Mouse (Mus musculus) activated CD4-positive, CD25-positive, alpha-beta regulatory T cell, adult 4 months (primary cell): ENCODE results near the gene Agap1. TPM values are rescaled to one million over a fixed set of nuclear protein-coding genes. Genes with fewer than 3 reads are reported as not detected.

Experiments used
- ATAC-seq: one replicate; pipeline ENCODE4 v1.8.0; 2017
- polyA plus RNA-seq, 2 experiments: library from polyadenylated mRNA; unstranded; fragments of 100-300 nt; shearing (Covaris generic); gene quantifications; one replicate each; pipeline ENCODE4 v1.2.1; 2017

The Agap1 gene
- polyA plus RNA-seq, 2 experiments from 2014 or later: 0.04 to 0.05 TPM

DNA sequence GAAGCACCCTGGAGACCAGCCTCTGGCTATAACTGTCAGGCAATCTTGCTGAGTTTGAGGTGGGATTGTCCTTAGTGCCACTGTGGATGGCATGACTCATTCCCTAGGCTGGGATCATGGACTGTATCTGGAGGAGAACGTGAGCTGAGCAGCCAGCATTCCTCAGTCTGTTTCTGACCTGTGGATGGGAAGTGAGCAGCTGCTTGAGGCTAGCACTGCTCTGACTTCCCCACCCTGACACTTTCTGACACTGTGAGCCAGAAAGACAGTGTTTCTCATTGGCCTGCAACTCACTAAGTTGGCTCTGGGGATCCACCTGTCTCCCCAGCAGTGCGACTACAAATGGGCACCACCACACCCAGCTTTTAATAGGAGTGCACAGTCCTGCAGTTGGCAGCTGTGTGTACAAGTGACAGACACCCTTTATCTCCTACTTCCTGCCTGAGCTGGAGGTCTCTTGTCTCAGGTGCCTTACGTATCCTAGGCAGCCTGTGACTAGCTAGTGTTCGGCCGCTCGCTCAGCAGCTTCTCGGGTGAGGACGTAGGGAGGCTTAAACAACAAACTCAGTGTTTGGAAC lies 55.2 kb downstream of the Agap1 start:
- no peak for ATAC-seq

GRCm38 (mm10) chr1:89510731-89511130 lies 56.1 kb downstream of the Agap1 start:
- ATAC-seq: no peak

- ATAC-seq: no peak
Measured at GRCm38 (mm10) chr1:89513616-89514283, 59.1 kb downstream of the Agap1 start.

GRCm38 (mm10) chr1:89515808-89516560 lies 61.4 kb downstream of the Agap1 start:
- no peak for ATAC-seq

DNA sequence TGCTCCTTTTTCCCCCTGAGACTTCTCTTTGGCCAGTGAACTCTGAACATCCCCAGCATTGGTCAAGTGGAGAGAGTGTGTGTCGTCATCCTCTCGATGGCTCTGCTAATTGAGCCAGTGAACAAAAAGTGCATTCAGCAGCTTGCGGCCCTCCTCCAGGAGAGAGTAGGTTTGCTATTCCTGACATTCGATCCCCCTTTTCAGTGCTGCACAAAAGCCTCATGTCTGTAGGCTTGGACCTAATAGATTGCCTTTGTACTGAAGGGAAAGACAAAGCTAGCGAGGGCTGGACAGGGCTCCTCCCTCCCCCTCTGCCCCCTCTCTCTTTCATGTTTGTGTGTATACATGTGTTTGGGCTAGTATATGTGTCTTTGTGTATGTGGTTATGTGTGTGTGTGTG lies 63.2 kb downstream of the Agap1 start:
- ATAC-seq: no peak

DNA sequence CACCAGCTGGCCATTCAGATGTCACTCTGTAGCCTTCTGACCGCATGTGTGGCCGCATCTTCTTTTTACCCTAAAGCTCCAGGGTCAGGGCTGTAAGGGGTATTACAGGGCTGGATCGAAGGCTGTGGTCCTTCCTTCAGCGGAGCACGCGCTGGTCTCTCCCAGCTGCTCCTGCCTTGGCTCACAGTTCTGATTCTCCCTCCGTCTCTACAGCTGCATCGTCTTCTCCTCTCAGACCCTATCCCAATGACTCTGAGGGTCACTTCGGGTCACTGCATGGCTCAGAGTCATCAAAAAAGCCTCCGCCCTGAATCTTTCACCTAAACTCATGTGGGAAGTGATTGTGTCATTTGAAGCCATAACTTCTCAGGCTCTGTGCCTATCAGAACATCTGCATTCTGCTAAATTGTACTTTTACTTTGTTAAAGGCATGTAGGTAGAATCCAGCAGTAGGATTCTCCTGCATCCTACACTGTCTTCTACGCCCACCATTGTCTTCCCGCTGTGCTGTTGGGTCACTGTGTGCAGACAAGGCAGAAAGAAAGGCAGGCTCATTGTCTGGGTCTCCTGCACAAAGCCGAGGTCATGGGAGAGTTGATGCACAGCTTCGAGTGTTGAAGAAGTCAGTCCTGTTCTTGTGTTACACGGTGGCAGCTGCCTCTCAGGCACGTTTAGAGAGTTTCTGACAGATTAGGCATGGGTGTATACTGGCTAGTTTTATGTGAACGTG lies 65.5 kb downstream of the Agap1 start:
- no peak for ATAC-seq

DNA sequence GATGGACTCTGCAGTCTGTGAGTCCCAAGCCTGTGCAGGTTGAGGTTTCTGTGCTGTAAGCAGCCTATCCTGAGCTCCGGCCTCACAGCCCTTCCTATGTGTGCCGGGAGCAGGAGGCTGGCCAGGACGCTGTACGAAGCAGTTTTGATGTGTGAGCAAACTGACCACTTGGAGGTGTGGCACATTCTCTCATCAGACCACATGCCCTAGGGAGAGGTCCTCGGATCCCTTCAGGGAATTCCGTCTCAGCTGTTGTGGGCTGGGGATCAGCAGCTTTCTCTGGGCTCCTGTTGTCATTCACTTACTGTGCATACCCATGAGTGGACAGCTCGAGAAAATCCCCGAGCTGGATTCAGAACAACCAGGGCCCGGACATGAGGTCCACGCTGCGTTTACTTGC lies 66.8 kb downstream of the Agap1 start:
- ATAC-seq: no peak

GRCm38 (mm10) chr1:89521935-89522535 lies 67.4 kb downstream of the Agap1 start:
- no peak for ATAC-seq

GRCm38 (mm10) chr1:89524369-89524768 lies 69.8 kb downstream of the Agap1 start:
- no peak for ATAC-seq

DNA sequence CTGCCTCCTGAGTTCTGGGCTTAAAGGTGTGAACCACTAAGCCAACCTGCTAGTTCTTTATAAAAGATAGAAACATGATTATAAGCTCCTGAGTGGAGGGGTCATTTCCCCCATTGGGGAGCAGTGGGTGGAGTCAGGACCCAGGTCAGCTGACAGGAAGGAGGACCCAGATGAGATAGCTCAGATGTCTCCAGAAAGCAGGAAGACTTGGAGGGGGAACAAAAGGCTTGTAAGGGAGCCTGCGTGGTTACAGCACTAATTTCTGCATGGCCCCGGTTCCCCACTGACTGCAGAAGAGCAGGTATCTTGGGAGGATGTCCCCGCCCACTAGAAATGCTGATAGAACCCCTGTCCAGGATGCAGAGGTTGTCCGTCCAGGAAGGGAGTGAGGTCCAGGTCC lies 70.4 kb downstream of the Agap1 start:
- ATAC-seq: no peak

DNA sequence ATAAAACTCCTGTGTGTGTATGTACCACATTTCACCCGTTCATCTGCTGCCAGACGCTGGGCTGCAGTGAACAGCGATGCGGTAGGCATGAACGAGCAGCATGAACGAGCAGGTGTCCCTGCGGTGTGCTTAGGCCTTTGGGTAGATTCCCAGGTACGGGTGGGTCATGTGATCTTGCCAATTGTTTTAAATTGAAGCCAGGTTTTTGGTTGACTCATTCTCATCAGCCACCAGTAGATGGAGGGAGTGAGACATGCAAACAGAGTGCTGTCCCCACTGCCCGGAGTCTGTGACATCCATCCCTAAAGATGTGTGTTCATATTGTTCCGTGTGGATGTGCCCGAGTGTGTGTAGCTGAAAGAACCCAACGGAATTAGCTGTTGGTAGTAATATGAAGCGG lies 71.2 kb downstream of the Agap1 start:
- no peak for ATAC-seq

- no peak for ATAC-seq
Measured at GRCm38 (mm10) chr1:89528671-89529276, 74.2 kb downstream of the Agap1 start.

GRCm38 (mm10) chr1:89533702-89534101 lies 79.1 kb downstream of the Agap1 start:
- ATAC-seq: no peak

GRCm38 (mm10) chr1:89535206-89535605 lies 80.6 kb downstream of the Agap1 start:
- no peak for ATAC-seq

GRCm38 (mm10) chr1:89538163-89538946 lies 83.7 kb downstream of the Agap1 start:
- no peak for ATAC-seq

DNA sequence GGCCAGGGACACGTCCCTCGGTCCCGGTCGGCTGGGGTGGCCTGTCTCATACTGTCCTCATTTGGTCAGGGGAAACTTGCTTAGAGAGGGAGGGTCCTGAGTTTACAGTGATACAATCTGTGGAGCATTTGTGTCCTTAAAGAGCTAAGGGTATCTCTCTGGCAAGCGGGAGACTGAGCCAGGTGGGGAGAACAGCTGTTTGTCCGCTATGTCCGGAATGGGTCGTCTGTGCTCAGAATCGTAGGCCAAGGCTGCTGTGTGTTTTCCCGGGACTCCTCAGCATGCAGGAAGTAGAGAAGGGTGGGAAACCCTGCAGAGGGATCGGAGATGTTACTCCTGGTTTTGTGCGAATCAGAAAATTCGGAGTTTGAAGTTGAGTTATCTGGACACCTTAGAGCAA lies 84.5 kb downstream of the Agap1 start:
- no peak for ATAC-seq

DNA sequence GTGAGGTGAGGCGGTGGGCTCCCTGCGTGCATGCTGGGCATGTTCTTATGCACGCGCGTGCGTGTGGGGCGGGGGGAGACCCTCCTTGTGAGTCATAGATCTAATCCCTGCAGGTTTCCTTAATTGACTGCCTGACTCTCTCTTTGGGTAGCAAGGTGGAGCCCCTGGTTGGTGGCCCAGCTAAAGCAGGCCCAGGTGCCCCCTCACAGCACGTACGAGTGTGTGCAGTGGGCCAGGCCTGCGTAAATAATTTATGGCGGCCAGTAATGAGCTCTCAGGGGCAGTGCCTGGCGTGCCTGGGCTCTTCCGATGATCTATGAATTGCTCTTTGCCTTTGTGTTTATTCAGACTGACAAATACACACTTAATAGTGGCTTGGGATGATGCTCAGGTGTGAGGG lies 86.5 kb downstream of the Agap1 start:
- no peak for ATAC-seq

GRCm38 (mm10) chr1:89542464-89542863 lies 87.9 kb downstream of the Agap1 start:
- no peak for ATAC-seq

DNA sequence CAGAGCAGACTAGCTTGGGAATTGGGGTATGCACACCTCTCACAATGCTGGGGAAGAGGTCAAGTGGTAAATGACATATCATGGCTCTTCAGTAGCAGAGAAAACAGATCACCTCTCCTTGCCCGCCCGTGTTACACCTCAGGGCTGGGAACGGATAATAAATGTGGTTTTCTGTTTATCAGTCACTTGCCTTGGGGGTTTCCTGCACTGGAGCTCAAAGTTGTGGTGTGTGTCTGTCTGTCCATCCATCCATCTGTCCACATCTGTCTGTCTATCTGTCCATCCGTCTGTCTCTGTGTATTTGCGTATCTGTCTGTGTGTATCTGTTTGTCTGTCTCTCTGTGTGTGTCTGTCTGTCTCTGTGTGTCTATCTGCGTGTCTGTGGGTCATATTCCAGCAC lies 88.7 kb downstream of the Agap1 start:
- ATAC-seq: no peak

GRCm38 (mm10) chr1:89544094-89544493 lies 89.5 kb downstream of the Agap1 start:
- no peak for ATAC-seq

- no peak for ATAC-seq
Measured at GRCm38 (mm10) chr1:89545099-89545498, 90.5 kb downstream of the Agap1 start.
